Mouse (Mus musculus): ENCODE measurements around the gene C330007P06Rik. TPM values are rescaled to one million over a fixed set of nuclear protein-coding genes. Genes with fewer than 3 reads are reported as not detected.
A peak's percentile ranks its signal among the peaks of the same experiment; 100 is the strongest.
"Not testable (repeated sequence)": the region's sequence is repeated elsewhere in the genome, so short reads cannot be mapped to it uniquely, and the experiment has no call there.

Gene C330007P06Rik
- polyA plus RNA-seq, 1 experiment from 2014 or later = 21.1 TPM

DNA sequence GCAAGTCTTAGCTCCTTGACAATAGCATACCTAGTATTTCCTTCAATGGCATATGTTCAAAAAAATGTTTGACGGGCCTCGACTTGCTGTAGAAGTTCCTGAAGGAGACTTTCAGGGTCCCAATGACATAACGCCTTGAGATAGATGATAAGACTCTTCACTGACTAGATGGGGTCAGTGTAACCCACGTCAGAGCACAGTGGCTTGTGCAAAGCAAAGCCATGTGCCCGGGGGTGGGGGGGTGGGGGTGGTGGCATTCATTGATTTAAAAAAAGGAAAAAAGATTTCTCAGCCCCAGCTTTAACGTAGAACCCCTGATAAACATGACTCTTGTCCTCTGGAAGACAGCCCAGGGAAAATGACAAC, 65.6 kb downstream of the C330007P06Rik start:
- Histone ChIP-seq H3K4me1 (ENCODE audit: control insufficient read depth in 2 of 2, insufficient read depth in 2 of 2, low read length in 2 of 2) (peaks cover 0 to 2% of the 10 kb centered on the region in 2 experiments; a peak in 1 of 4 replicates), H3K4me3 (ENCODE audit: control insufficient read depth in 1 of 2, insufficient read depth in 1 of 2, low read depth in 1 of 2, low read length in 2 of 2) (peak overlapping the region; percentile 34 to 44; a peak in 3 of 4 replicates), H3K9me3 (ENCODE audit: control insufficient read depth, low read length) (no peaks in the 10 kb centered on the region), H3K4me2 (ENCODE audit: low read length) (peak overlapping the region; percentile 68), H3K9ac (ENCODE audit: low read length) (peak overlapping the region; percentile 63), H3K36me3 (ENCODE audit: control insufficient read depth, insufficient read depth, low read length) (no peaks in the 10 kb centered on the region), H3K27me3 (ENCODE audit: control insufficient read depth, insufficient read depth, low read length) (no peaks in the 10 kb centered on the region), H3K27ac (replicated peaks in 1 of 2; ENCODE audit: control insufficient read depth in 1 of 2, insufficient read depth in 1 of 2, low read depth in 2 of 2, low read length in 2 of 2) (peak overlapping the region; percentile 62 to 79; a peak in 3 of 4 replicates)
- WGBS = 47% methylated on average over 6 of the region's 6 CpGs
- ATAC-seq (ENCODE audit: insufficient number of reproducible peaks, insufficient read depth, low FRiP score, low read depth) = 0 out of 2 replicates have a peak, but pooled peaks have one; percentile 15

DNA sequence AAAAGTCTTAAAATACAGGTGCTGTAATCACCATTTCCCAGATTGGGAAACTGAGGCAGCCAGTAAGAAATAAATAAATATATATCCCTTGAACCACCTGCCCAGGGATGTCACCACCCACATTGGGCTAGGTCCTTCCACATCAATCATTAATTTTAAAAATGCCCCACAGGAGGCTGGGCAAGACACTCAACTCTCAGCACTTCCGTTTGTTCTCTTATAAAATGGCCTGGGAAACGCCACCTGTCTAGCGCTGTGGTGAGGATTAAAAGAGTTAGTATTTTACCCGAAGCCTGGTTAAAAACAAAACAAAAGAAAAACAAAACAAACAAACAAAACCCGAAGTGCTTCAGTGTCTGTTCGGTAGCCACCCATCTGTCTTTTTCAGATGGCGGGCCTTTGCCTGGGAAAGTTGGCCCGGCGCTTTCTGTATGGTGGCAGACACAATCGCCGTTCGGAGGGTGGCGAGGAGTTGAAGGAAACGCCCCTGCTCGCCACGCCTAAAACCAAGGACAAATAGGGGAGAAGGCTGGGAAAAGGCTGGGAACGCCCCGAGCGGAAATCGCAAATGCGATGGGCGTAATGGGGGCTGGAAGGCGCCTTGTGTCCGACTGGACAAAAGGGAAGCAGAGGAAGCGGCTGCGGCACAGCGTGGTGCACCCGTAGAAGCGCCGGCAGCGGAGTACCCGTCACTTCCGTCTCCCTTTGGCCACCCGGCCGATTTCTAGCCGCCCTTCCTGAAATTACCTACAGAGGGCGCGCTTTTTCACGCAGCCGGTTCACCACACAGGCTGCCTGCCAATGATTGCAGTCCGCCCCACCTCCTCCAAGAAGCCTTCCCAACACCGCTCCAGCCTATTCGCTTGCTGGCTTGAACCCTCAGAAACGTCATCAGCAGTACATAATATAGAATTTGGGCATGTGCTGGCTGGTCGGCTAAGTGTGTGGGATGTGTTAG, 66.3 kb downstream of the C330007P06Rik start:
- Histone ChIP-seq H3K27me3 (ENCODE audit: control insufficient read depth, insufficient read depth, low read length) (no peaks in the 10 kb centered on the region), H3K4me1 (ENCODE audit: control insufficient read depth in 2 of 2, insufficient read depth in 2 of 2, low read length in 2 of 2) (peaks cover 0 to 2% of the 10 kb centered on the region in 2 experiments; a peak in 1 of 4 replicates), H3K4me3 (ENCODE audit: control insufficient read depth in 1 of 2, insufficient read depth in 1 of 2, low read depth in 1 of 2, low read length in 2 of 2) (peak overlapping the region; percentile 34 to 44), H3K36me3 (ENCODE audit: control insufficient read depth, insufficient read depth, low read length) (no peaks in the 10 kb centered on the region), H3K9ac (ENCODE audit: low read length) (peak overlapping the region; percentile 63), H3K27ac (replicated peaks in 1 of 2; ENCODE audit: control insufficient read depth in 1 of 2, insufficient read depth in 1 of 2, low read depth in 2 of 2, low read length in 2 of 2) (peak overlapping the region; percentile 79 to 83), H3K9me3 (ENCODE audit: control insufficient read depth, low read length) (no peaks in the 10 kb centered on the region), H3K4me2 (ENCODE audit: low read length) (peak overlapping the region; percentile 68)
- WGBS = 17% methylated on average over 40 of the region's 45 CpGs
- ATAC-seq (ENCODE audit: insufficient number of reproducible peaks, insufficient read depth, low FRiP score, low read depth) = peak; percentile 82

DNA sequence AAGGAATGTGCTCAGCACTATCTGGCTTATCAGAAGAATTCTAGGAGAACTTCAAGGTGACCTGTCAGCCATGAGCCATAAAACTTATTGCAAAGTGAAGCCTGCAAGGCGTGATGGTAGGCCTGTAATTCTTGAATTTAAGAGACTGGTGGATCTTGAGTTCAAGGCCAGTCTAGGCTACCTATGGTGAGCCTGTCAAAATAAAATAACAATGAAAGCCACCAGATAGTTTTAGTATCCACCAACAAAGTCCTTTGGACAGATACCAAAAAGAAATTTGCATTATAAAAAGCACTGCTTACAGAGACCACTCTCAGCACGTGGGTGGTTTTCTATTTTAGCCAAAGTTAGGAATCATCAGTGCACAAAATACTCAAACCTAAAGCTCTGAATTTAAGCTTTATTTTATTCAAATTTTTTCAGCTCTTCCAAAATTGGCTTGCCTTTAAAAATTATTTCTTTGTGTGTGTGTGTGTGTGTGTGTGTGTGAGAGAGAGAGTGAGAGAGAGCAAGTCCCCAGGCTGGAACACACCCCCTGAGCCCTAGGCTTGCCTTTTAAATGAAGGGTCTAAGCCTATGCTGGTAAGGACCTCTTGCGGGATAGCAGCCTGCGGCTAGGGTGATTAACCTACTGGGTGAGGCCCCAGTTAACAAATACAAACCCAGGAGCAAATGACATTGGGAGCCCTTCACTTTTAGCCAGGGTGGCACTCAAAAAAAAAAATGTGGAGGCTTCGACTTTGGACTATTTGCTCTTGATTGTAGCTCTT, 68.3 kb downstream of the C330007P06Rik start:
- no peak overlapping the region for H3K4me3 ChIP-seq (ENCODE audit: control insufficient read depth in 1 of 2, insufficient read depth in 1 of 2, low read depth in 1 of 2, low read length in 2 of 2)
- no peaks in the 10 kb centered on the region for H3K9me3 ChIP-seq (ENCODE audit: control insufficient read depth, low read length)
- peaks cover 0 to 2% of the 10 kb centered on the region in 2 experiments; a peak in 1 of 4 replicates for H3K4me1 ChIP-seq (ENCODE audit: control insufficient read depth in 2 of 2, insufficient read depth in 2 of 2, low read length in 2 of 2)
- no peaks in the 10 kb centered on the region for H3K27me3 ChIP-seq (ENCODE audit: control insufficient read depth, insufficient read depth, low read length)
- no peak overlapping the region for H3K27ac ChIP-seq (replicated peaks in 1 of 2; ENCODE audit: control insufficient read depth in 1 of 2, insufficient read depth in 1 of 2, low read depth in 2 of 2, low read length in 2 of 2)
- no peak overlapping the region for H3K9ac ChIP-seq (ENCODE audit: low read length)
- H3K36me3 ChIP-seq (ENCODE audit: control insufficient read depth, insufficient read depth, low read length) = no peaks in the 10 kb centered on the region
- ATAC-seq (ENCODE audit: insufficient number of reproducible peaks, insufficient read depth, low FRiP score, low read depth) = no peak
- WGBS = 61% methylated on average over 5 of the region's 5 CpGs
- no peak overlapping the region for H3K4me2 ChIP-seq (ENCODE audit: low read length)

- 72% methylated on average over 5 of the region's 5 CpGs for WGBS
- Histone ChIP-seq H3K27ac (replicated peaks in 1 of 2; ENCODE audit: control insufficient read depth in 1 of 2, insufficient read depth in 1 of 2, low read depth in 2 of 2, low read length in 2 of 2) (no peak overlapping the region), H3K27me3 (ENCODE audit: control insufficient read depth, insufficient read depth, low read length) (no peaks in the 10 kb centered on the region), H3K4me1 (ENCODE audit: control insufficient read depth in 2 of 2, insufficient read depth in 2 of 2, low read length in 2 of 2) (peaks cover 0 to 2% of the 10 kb centered on the region in 2 experiments; a peak in 1 of 4 replicates), H3K4me2 (ENCODE audit: low read length) (no peak overlapping the region), H3K4me3 (ENCODE audit: control insufficient read depth in 1 of 2, insufficient read depth in 1 of 2, low read depth in 1 of 2, low read length in 2 of 2) (no peak overlapping the region), H3K9me3 (ENCODE audit: control insufficient read depth, low read length) (no peaks in the 10 kb centered on the region), H3K9ac (ENCODE audit: low read length) (no peak overlapping the region), H3K36me3 (ENCODE audit: control insufficient read depth, insufficient read depth, low read length) (no peaks in the 10 kb centered on the region)
- ATAC-seq (ENCODE audit: insufficient number of reproducible peaks, insufficient read depth, low FRiP score, low read depth) = no peak
Observed at GRCm38 (mm10) chrX:36804196-36804595, 69.7 kb downstream of the C330007P06Rik start.

- no peak for ATAC-seq (ENCODE audit: insufficient number of reproducible peaks, insufficient read depth, low FRiP score, low read depth)
- H3K36me3 ChIP-seq (ENCODE audit: control insufficient read depth, insufficient read depth, low read length) = peaks cover 7% of the 10 kb centered on the region
- WGBS = 69% methylated on average over 5 of the region's 5 CpGs
- H3K9me3 ChIP-seq (ENCODE audit: control insufficient read depth, low read length) = no peaks in the 10 kb centered on the region
- no peak overlapping the region for H3K9ac ChIP-seq (ENCODE audit: low read length)
- peaks cover 0 to 2% of the 10 kb centered on the region in 2 experiments; a peak in 1 of 4 replicates for H3K4me1 ChIP-seq (ENCODE audit: control insufficient read depth in 2 of 2, insufficient read depth in 2 of 2, low read length in 2 of 2)
- no peaks in the 10 kb centered on the region for H3K27me3 ChIP-seq (ENCODE audit: control insufficient read depth, insufficient read depth, low read length)
- H3K27ac ChIP-seq (replicated peaks in 1 of 2; ENCODE audit: control insufficient read depth in 1 of 2, insufficient read depth in 1 of 2, low read depth in 2 of 2, low read length in 2 of 2) = no peak overlapping the region
- H3K4me3 ChIP-seq (ENCODE audit: control insufficient read depth in 1 of 2, insufficient read depth in 1 of 2, low read depth in 1 of 2, low read length in 2 of 2) = no peak overlapping the region
- no peak overlapping the region for H3K4me2 ChIP-seq (ENCODE audit: low read length)
Observed at GRCm38 (mm10) chrX:36803189-36803588, 70.7 kb downstream of the C330007P06Rik start.

DNA sequence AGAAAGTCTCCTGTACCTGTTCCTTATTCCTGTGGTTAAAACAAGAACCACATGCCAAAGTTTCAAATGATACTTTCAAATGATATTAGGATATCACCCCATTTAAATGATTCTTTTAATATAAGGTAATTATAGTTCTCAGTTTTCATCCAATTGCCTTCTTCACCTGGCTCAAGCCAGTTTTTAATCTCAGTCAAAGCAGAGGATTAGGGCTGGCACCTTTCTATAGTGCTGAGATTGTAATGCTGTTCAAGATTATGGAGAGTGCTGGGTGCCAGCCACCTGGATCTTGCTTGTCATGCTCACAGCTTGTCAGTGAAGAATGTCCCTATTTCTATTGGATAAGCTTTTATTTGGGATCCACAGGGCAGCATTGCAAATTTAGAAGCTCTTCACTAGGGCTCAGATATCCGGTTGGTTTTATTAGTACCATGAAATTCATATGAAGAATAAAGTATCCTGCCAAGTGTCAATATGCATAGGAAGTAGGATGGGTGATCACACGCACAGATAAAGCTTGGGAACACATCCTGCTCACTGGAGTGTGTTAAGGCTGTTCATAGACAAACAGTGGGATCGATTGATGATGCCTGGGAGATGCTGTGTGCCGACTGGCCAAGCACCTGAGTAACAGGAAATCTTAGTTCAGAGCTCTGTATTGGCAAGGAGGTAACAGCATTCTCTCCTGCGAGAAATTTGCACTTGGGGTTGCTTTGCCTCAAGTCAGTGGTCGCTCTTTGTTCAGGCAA, 74.6 kb downstream of the C330007P06Rik start:
- Histone ChIP-seq H3K9ac (ENCODE audit: low read length) (no peak overlapping the region), H3K4me3 (ENCODE audit: control insufficient read depth in 1 of 2, insufficient read depth in 1 of 2, low read depth in 1 of 2, low read length in 2 of 2) (no peak overlapping the region), H3K4me1 (ENCODE audit: control insufficient read depth in 2 of 2, insufficient read depth in 2 of 2, low read length in 2 of 2) (no peaks in the 10 kb centered on the region), H3K27me3 (ENCODE audit: control insufficient read depth, insufficient read depth, low read length) (no peaks in the 10 kb centered on the region), H3K4me2 (ENCODE audit: low read length) (no peak overlapping the region), H3K36me3 (ENCODE audit: control insufficient read depth, insufficient read depth, low read length) (peaks cover 18% of the 10 kb centered on the region), H3K9me3 (ENCODE audit: control insufficient read depth, low read length) (no peaks in the 10 kb centered on the region), H3K27ac (replicated peaks in 1 of 2; ENCODE audit: control insufficient read depth in 1 of 2, insufficient read depth in 1 of 2, low read depth in 2 of 2, low read length in 2 of 2) (no peak overlapping the region)
- 45% methylated on average over 6 of the region's 6 CpGs for WGBS
- no peak for ATAC-seq (ENCODE audit: insufficient number of reproducible peaks, insufficient read depth, low FRiP score, low read depth)

GRCm38 (mm10) chrX:36796734-36797133, 77.2 kb downstream of the C330007P06Rik start:
- not testable (repeated sequence) for H3K9me3 ChIP-seq (ENCODE audit: control insufficient read depth, low read length); H3K4me1 ChIP-seq (ENCODE audit: control insufficient read depth in 2 of 2, insufficient read depth in 2 of 2, low read length in 2 of 2); H3K27me3 ChIP-seq (ENCODE audit: control insufficient read depth, insufficient read depth, low read length); ATAC-seq (ENCODE audit: insufficient number of reproducible peaks, insufficient read depth, low FRiP score, low read depth)
- Histone ChIP-seq H3K9ac (ENCODE audit: low read length) (peak overlapping the region; percentile 89), H3K4me2 (ENCODE audit: low read length) (peak overlapping the region; percentile 64), H3K4me3 (ENCODE audit: control insufficient read depth in 1 of 2, insufficient read depth in 1 of 2, low read depth in 1 of 2, low read length in 2 of 2) (peak overlapping the region; percentile 69 to 85), H3K36me3 (ENCODE audit: control insufficient read depth, insufficient read depth, low read length) (peaks cover 18% of the 10 kb centered on the region), H3K27ac (replicated peaks in 1 of 2; ENCODE audit: control insufficient read depth in 1 of 2, insufficient read depth in 1 of 2, low read depth in 2 of 2, low read length in 2 of 2) (peak overlapping the region; percentile 93 to 96)
- WGBS = 47% methylated on average over 8 of the region's 8 CpGs
